Mouse (Mus musculus): ENCODE results near the gene 2310061I04Rik. TPM values are rescaled to one million over a fixed set of nuclear protein-coding genes. Genes with fewer than 3 reads are reported as not detected.

Gene 2310061I04Rik
- total RNA-seq, 2 experiments from 2014 or later = 49.6 to 56.2 TPM

DNA sequence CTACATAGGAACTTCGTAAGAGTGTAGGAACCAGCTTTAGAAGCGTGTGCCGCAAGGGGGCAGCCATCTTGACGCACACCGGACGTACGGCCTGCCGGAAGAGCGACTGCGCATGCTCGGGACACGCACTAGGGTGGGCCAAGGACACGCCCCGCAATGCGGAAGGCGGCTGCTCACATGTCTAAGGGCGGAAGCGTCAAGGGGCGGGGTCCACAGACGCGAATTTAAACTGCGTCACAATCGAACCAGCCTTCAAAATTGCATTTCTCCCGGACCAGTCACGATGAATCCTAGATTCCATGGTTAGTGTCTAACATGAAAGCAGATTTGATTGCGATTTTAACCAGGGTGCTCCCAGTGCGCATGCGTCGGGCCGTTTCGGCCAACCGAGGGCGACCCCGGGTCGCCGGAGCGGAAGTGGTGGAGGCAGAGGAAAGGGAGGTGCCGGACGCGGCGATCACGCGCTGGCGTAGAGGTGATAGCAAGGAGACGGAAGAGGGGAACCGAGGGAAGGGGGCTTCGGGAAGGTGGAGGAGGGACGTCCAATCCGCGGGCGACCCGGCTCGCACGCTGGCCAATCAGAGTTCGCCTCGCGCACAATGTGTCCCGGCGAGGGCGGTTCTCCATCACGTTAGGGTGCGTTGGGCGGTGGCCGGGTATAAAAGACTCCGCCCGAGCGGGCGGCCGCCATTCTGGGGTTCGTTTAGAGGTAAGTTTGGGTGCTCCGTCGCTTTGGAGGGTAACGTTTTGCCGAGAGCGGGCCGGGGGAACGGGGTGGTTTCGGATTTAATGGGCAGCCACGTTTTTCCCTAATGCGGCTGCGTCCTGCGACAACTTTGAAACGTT lies 19.3 kb upstream of the 2310061I04Rik start, which contains the start of the genes Mrps18b and Ppp1r10:
TSS of gene Mrps18b (minus strand) at position 93 of the 846 bp plus-strand sequence.
TSS of gene Ppp1r10 (plus strand) at position 138 of the 846 bp plus-strand sequence.
- DNase-seq = peak; percentile 98

DNA sequence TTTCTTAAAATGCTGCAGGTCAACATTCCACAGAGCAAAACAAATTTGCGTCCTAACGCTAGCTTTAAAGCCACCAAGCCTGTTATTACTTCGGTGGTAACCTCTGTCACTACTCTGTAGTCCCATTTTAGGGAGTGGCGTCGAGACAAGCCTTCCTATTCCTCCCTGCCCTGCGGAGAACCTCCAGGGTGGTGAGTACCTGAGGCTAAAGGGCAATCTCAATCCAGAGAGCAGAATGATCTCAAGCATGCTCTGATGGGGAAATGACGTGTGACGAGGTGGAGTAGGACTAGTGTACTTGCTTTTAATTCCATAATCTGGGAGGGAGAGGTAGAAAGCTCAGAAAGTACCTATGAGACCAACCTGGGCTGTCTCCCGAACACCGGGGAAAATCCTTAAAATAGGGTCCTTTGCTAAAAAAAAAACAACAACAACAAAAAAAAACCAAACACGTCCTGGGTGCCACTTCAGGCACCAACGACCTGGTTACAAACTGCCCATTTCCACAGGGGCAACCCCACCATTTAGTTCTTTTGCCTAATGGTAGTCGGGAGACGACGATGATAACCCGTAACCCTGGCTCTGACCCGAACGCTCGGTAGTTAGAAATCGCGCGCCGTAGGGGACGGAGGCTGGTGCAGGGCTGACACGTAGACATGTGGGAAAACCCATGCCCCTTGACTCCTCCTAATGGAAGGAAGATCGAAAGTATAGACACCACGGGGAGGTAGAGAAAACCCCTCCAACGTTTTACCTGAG lies 18.5 kb upstream of the 2310061I04Rik start:
- DNase-seq = no peak

DNA sequence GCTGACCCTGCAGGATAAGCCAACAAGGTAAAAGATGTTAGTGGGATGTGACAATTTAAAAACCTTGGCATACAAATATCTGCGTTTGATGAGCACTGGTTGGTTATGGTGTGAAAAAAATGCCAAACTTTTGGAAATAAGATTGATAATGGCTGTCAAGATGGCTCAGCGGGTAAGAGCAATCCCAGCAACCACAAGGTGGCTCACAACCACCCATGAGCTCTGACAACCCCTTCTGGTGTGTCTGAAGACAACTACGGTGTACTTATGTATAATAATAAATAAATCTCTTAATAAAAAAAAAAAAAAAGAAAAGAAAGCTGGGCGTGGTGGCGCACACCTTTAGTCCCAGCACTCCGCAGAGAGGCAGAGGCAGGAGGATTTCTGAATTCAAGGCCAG lies 17.7 kb upstream of the 2310061I04Rik start:
- DNase-seq = no peak

DNA sequence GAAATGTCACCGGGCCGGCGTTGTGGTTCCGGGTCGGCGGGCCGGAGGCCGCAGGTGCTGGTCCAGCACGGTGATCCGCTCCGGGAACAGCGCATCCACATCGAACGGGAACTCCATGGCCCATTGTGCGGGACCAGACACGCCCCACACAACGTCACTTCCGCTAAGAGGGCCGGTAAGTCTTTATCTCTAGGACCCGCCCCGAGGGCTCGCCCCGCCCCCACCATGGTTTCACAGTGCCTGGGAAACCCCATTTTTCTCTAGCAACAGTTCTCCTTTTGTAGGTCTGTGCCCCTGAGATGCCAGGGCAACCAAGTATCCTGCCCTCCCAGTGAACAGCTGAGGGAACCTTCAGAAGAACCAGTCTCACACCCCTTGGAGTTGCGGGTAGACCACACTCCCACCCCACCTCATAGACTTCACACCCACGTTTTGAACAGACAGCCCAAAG lies 12.7 kb upstream of the 2310061I04Rik start, which contains the start of gene Atat1:
TSS of gene Atat1 (minus strand) at position 157 of the 451 bp plus-strand sequence.
- peak; percentile 97 for DNase-seq

DNA sequence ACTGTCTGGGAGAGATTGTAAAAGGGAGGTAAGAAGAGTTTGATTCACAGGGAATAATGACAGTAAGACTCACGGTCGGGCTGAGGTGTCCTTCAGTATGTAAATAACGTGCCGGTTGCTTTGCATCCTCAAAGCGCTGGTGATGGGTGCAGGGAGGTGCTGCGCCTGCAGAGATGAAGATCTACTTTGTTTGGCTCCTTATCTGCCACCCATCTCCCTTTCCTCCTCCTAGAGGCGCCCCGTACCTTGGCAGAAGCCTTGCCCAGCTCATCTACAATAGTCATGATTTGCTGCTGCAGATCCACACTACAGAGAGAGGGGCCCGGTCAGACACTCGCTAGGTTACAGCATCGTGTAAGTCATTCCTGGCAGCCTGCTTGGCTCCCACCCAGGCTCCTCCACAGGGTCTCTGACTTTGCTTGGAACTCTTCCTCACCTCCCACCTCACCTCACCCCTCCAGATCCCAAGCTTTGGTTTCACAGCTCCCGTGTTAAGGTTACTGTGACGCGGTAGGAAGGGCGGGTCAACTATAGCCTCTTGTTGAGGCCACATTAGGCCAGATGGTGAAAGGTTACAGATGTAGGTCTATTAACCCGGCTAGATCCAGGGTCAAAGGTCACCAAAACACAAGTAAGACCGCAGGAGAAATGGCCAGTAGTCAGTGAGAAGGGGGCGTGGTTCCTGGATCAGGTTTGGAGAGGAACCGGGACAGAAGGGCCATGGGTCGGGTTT lies 12.1 kb upstream of the 2310061I04Rik start:
- peak; percentile 11 for DNase-seq

DNA sequence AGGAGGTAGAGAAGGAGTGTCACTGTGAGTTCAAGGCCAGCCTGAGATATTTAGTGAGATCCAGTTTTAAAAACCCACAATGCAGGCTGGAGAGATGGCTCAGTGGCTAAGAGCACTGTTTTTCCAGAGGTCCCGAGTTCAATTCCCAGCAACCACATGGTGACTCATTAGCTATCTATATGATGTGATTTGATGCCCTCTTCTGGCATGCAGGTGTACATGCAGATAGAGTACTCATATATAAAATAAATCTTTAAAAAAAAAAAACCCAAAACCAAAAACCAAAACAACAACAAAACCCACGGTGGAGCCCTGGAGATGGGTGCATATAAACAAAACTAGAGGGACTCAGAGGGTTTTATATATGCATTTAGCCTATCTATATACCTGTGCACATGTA lies 10.4 kb upstream of the 2310061I04Rik start:
- no peak for DNase-seq

DNA sequence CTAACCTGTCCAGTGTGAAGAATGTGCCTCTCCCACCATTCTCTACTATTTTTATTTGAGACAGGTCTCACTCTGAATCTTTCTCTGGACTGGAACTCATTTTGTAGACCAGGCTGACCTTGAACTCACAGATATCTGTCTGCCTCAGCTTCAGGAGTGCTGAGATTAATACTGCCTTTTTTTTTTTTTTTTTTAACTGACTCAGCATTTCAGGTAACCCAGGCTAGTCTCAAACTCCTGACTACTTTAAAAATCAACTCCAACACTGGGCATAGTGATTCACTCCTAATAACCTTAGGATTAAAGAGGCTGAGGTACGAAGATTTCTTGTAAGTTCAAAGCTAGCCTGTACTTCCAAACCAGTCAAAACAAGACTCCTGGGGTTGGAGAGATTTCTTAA lies 8.4 kb upstream of the 2310061I04Rik start:
- DNase-seq = no peak

DNA sequence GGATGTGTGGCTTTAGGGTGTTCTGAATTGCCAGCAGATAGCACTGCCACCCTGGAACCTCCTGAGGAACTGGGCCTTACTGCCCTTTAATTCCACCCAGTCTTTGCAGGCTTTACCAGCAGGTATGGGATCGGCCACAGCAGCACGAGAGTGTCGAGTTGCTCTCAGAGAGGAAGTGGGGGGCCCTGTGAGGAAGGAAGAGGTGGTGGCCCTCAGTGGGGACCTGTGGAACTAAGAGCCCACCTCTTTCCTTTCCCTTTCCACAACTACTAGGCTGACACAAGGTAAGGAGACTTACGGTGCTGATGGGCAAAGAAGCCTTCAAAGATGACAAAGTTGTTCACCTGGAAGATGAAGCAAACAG lies 6.7 kb upstream of the 2310061I04Rik start:
- no peak for DNase-seq

DNA sequence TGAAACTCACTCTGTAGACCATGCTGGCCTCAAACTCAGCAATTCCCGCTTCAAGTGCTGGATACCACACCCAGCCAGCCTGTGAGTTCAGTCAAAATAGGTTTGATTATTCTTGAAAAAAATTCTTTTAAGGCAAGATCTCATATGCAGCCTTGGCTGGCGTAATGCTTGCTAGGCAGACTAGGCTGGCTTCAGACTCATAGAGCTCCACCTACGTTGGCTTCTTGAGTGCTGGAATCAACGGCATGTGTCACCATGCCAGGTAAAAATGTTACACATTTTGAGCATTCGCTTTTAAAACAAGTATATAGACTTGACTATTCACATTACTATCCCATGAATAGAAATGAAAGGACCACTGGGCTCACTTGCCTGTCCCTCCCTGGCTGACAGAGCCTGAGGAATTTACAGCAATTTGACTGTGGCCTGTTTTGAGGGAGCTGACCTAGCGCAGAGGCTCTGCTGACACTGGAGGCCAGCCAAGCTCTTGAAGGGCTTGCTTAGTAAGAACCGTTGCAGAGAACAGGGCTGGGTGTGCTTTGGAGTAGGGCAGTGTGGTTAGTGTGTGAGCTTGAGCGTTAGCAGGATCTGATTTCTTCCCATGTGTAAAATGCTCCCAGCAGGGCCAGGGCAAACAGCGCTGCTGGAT lies 6.2 kb upstream of the 2310061I04Rik start:
- no peak for DNase-seq

DNA sequence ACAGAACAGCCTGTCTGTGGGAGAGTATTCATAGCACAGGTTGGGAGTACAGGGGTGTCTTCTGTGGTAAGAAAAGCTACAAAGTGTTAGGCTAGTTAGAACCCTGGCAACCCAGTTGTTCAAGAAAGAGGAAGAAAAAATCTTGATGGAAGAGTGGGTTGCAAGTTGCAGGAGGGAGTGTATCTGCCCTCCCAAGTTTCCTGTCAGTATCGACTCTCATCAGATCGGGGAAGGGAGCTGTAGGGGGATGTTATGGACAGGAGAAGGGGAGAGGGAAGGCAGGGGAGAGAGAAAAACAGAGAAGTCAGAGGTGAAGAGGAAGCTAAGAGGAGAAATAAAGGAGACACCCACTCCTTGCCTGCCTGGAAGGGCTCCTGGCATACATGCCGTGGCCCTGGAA lies 3.4 kb upstream of the 2310061I04Rik start:
- DNase-seq = no peak

DNA sequence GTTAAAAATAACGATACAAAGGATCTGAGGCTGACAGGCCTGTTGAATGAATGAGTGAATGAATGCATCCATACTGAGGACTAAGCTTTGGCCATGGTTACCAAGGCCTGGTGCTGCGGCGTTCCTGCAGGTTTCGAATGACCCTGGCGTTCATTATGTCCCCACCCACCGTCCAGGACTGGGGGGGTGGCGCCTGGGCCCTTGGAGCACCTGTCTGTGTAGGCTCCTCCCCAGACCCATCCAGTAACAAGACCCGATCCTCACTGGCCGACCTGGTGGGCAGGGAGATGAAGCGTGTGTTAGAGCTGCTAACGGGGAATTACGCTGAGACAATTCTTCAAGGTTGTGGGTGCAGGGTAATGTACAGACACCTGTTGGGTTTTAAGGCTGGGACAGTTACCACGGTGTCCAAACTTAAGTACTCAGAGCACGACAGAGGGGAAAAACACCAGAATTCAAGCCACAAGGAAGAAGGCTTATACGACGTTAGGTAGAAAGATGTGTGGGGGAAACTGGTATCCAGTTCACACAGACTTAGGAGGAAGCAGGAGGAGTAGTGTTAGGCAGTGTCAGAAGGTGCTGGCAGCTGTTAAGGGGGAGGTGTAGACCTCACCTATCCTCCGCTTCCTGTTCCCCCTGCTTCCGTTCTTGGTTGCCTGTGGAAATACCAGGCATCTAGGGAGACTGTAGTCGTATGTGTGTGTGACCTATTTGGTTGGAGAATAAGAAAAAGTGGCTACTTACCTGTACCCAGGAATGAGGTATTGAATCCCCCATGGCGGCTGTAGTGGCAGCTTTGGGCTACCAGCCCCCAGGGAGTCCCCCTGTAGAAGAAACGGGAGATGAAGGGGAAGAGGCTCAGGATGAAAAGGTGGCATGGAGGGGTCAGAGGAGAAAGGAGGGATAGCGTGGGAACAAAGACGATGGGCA lies 678 bp upstream of the 2310061I04Rik start:
- DNase-seq = no peak

DNA sequence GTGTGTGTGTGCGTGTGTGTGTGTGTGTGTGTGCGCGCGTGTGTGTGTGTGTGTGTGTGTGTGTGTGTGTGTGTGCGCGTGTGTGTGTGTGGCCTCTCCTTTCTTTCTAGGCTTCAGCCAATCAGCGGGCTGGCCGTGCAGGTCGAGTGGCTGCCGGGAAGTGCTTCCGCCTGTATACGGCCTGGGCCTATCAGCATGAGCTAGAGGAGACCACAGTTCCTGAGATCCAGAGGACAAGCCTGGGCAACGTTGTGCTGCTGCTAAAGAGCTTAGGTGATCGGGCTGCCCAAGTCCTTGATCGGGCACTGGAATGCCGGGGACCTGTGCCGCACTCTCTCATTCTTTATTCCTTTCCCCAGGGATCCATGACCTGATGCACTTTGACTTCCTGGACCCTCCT lies 9.5 kb downstream of the 2310061I04Rik start:
- DNase-seq = no peak

DNA sequence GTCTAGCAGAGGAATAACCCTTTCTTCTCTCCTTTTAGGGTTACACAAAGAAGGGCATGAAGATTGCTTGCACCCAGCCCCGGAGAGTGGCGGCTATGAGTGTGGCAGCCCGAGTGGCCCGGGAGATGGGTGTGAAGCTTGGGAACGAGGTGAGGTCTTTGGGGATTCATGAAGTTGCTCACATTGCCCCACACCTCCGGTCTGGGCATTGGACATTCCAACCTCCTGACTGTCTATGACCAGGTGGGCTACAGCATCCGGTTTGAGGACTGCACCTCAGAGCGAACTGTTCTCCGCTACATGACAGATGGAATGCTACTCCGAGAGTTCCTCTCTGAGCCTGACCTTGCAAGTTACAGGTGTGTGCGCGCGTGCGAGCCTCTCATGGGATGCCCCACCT lies 13.5 kb downstream of the 2310061I04Rik start:
- DNase-seq = no peak

DNA sequence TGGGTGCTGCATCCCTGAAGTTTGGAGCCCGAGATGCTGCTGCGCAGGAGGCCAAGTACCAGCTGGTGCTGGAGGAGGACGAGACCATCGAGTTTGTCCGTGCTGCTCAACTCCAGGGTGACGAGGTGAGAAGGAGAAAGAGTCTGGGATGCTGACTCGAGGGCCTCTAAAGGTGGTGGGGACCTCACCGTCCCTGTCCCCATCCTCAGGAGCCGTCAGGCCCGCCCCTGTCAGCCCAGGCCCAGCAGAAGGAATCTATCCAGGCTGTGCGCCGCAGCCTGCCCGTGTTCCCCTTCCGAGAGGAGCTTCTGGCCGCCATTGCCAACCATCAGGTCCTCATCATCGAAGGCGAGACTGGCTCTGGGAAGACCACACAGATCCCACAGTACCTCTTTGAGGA lies 14.3 kb downstream of the 2310061I04Rik start:
- no peak for DNase-seq

DNA sequence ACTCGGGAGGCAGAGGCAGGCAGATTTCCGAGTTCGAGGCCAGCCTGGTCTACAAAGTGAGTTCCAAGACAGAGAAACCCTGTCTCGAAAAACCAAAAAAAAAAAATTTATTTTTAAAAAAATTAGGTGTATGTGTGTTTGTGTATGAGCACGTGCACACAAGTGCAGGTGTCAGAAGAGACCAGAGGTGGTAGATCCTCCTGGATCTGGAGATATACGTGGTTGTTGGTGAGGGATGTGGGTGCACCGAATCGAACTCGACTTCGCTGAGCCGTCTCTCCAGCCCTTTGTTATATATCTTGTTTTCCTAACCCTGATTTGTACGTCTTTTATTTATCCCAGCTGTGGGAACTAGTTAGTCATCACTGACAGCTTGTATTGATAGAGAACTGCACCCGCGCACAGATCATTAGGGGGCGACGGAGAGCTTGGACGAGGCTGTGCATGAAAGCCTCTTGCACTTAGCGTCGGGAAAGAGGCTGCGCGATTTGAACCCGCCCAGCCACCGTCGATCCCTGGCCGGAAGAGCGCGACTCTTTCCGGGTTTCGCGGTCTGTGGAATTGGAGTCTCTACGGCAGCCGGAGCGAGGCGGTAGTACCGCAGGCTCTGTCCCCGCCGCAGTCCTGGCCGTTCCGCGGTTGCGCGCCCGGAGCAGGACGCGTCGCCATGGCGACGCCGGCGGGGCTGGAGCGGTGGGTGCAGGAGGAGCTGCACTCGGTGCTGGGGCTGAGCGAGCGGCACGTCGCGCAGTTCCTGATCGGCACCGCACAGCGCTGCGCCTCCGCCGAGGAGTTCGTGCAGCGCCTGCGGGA lies 17.8 kb downstream of the 2310061I04Rik start, which contains the start of gene Dhx16:
TSS of gene Dhx16 (plus strand) at position 575 of the 813 bp plus-strand sequence.
- peak; percentile 93 for DNase-seq

DNA sequence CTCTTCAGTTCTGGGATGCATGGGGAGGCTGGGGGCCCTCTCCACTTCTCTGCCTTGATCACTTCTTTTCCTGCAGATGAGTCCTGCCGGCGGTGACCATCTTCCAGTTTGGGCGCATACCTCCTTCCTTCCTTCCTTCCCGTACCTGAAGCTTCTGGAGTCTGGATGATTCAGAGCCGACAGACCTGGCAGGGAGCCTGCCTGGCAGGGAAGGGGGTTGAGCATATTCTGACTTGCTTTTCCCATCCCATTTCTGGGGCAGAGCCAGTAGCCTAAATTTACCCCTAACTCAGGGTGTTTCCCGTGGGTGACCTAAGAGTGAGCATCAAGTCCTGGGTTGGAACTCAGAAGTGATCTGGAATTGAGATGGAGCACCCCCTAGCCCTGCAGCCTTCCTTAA lies 22.5 kb downstream of the 2310061I04Rik start:
- DNase-seq = no peak

DNA sequence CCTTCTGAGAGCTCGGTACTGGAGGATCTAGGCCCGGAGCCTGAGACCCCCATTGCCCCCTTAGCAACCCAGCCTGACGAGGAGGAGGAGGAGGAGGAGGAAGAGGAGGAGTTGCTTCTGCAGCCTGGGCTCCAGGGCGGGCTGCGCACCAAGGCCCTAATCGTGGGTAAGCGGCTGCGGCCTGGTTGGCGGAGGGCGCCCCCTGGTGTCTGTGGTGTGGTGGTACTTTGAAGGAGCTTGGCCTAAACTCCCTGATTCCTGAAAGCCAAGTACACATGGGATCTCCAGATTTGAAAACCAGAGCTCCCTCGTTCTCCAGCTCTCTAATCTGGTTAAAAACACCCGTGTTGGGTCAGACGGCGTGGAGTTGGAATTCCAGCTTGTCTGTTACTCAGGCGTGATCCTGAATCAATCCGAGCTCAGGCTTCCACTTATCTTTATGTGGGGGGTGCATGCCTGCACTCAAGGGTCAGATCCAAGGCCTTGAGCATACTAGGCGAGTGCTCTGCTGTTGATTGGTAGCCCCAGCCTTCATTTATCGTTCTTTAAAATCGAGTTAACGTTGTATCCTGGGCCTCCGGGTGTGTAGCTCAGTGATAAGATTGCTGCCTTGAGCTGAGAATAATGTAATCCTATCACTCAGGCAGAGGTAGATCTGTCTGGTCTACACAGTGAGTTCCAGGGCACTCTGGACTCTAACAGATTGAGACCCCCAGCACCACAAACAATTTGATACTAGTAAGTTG lies 23.3 kb downstream of the 2310061I04Rik start:
- peak; percentile 94 for DNase-seq

DNA sequence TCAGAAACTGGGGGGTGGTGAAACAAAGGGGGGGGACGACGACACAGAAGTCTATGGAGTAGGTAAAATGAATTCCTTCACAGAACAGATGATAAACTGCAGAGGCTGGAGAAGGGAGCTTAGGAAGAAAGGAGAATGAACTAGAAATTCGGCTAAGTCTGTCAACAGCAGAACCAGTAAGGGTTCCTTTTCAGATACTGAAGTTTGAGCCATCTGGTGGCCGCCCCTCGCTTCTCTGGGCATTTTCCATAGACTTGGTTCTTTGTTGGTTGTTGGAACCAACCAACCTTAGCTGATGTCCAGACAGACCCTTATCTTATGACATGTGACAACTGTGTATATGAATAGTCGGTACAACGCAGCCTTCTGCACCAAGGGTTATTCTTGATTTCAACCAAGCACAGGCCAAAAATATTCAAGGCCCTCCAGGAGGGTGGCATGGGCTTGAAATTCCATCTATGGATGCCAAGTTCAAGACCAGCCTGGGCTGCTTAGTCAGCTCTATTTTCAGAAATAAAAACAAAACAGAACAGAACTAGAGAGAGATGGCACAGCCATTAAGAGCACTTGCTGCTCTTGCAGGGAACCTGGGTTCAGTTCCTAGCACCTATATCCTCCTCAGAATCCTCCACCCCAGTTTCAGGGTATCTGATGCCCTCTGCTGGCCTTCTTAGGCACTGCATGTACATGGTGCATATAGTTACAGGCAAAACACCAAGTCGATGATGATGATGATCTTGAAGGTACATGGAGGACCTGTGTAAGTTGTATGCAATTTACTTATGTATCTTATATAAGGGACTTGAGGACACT lies 26.1 kb downstream of the 2310061I04Rik start:
- peak; percentile 44 for DNase-seq

Data from gastrocnemius, postnatal 10 days (tissue).